Mouse (Mus musculus): ENCODE data around the gene Cisd3.
"Not testable (repeated sequence)": the region's sequence is repeated elsewhere in the genome, so short reads cannot be mapped to it uniquely, and the experiment has no call there.

Gene Cisd3

GRCm38 (mm10) chr11:97703039-97703826 lies 17.6 kb downstream of the Cisd3 start, which contains the start of gene Psmb3:
TSS of gene Psmb3 (plus strand) at chr11:97703399.
- intact Hi-C loops (cut with DNase I), result loop anchor here (5.0 kb wide), 1 partner anchor 39 kb away; the partner anchor contains the start of gene Pip4k2b

GRCm38 (mm10) chr11:97710067-97710466 lies 24.4 kb downstream of the Cisd3 start:
- intact Hi-C loops (cut with DNase I), result not testable (repeated sequence)

GRCm38 (mm10) chr11:97711200-97711900 lies 25.7 kb downstream of the Cisd3 start:
- intact Hi-C loops (cut with DNase I), result no loop called here

- intact Hi-C loops (cut with DNase I), result no loop called here
These were observed 26.7 kb downstream of the Cisd3 start for GRCm38 (mm10) chr11:97712286-97712685.

- intact Hi-C loops (cut with DNase I), result no loop called here
These were observed 28.3 kb downstream of the Cisd3 start for GRCm38 (mm10) chr11:97713896-97714295.

GRCm38 (mm10) chr11:97714356-97714755 lies 28.7 kb downstream of the Cisd3 start:
- intact Hi-C loops (cut with DNase I), result no loop called here

- intact Hi-C loops (cut with DNase I), result no loop called here
These were observed 29.4 kb downstream of the Cisd3 start for GRCm38 (mm10) chr11:97714784-97715760.

GRCm38 (mm10) chr11:97716021-97716420 lies 30.4 kb downstream of the Cisd3 start:
- intact Hi-C loops (cut with DNase I), result no loop called here

GRCm38 (mm10) chr11:97717369-97718280 lies 32.0 kb downstream of the Cisd3 start:
- intact Hi-C loops (cut with DNase I), result no loop called here

- intact Hi-C loops (cut with DNase I), result no loop called here
These were observed 32.7 kb downstream of the Cisd3 start for GRCm38 (mm10) chr11:97718281-97718860.

GRCm38 (mm10) chr11:97719041-97719440 lies 33.4 kb downstream of the Cisd3 start:
- intact Hi-C loops (cut with DNase I), result no loop called here

GRCm38 (mm10) chr11:97721338-97721737 lies 35.7 kb downstream of the Cisd3 start:
- intact Hi-C loops (cut with DNase I), result no loop called here

GRCm38 (mm10) chr11:97723709-97724108 lies 38.1 kb downstream of the Cisd3 start:
- intact Hi-C loops (cut with DNase I), result no loop called here

- intact Hi-C loops (cut with DNase I), result no loop called here
These were observed 42.7 kb downstream of the Cisd3 start for GRCm38 (mm10) chr11:97728311-97728710.

GRCm38 (mm10) chr11:97728730-97729129 lies 43.1 kb downstream of the Cisd3 start:
- intact Hi-C loops (cut with DNase I), result no loop called here

- intact Hi-C loops (cut with DNase I), result no loop called here
These were observed 48.1 kb downstream of the Cisd3 start for GRCm38 (mm10) chr11:97733689-97734088.

GRCm38 (mm10) chr11:97734810-97735209 lies 49.2 kb downstream of the Cisd3 start:
- intact Hi-C loops (cut with DNase I), result not testable (repeated sequence)

- intact Hi-C loops (cut with DNase I), result no loop called here
These were observed 51.0 kb downstream of the Cisd3 start for GRCm38 (mm10) chr11:97736645-97737044.

GRCm38 (mm10) chr11:97737600-97737999 lies 52.0 kb downstream of the Cisd3 start:
- intact Hi-C loops (cut with DNase I), result no loop called here

All from adrenal gland (tissue).